Mouse (Mus musculus) cortical plate, adult 2 months (tissue): ENCODE data around the gene Tmtc1.

Experiments used
- CTCF ChIP-seq: fragments of 200-500 bp; IDR thresholded peaks from 2 replicates; pipeline ENCODE4 v1.5.1; 2011; ENCODE audit warnings: mild to moderate bottlenecking, control low read depth, low read length; ENCODE audit not compliant: insufficient read depth; ENCODE audit errors: extremely low read depth
- POLR2A ChIP-seq: fragments of 200-500 bp; IDR thresholded peaks from 2 replicates; pipeline ENCODE4 v1.6.1; 2011; ENCODE audit warnings: mild to moderate bottlenecking, low read length, control low read depth; ENCODE audit not compliant: insufficient read depth; ENCODE audit errors: extremely low read depth

GRCm38 (mm10) chr6:148491849-148492248 lies 47.7 kb upstream of the Tmtc1 start:
- TF ChIP-seq CTCF (no peak), POLR2A (no peak)
